Mouse (Mus musculus) embryonic facial prominence, embryonic 10.5 days (tissue): ENCODE measurements around the gene Slc5a12. TPM values are rescaled to one million over a fixed set of nuclear protein-coding genes. Genes with fewer than 3 reads are reported as not detected.

Source experiments
- DNase-seq: peaks from one replicate; pipeline ENCODE4 v3.0.0-alpha.2; 2017; ENCODE audit warnings: low spot score
- H3K27ac ChIP-seq: fragments of 300-500 bp; sonication (generic); replicated peaks from 2 replicates; pipeline ENCODE4 v1.5.1; 2016; ENCODE audit warnings: mild to moderate bottlenecking
- H3K27me3 ChIP-seq: fragments of 300-500 bp; sonication (generic); replicated peaks from 2 replicates; pipeline ENCODE4 v1.6.1; 2016; ENCODE audit warnings: low read depth, mild to moderate bottlenecking; ENCODE audit not compliant: poor library complexity, severe bottlenecking
- H3K36me3 ChIP-seq: fragments of 300-500 bp; sonication (generic); replicated peaks from 2 replicates; pipeline ENCODE4 v1.6.1; 2016; ENCODE audit warnings: mild to moderate bottlenecking, moderate library complexity
- H3K4me1 ChIP-seq: fragments of 300-500 bp; sonication (generic); 2 replicates; pipeline ENCODE4 v1.6.1; 2016
- H3K4me3 ChIP-seq: fragments of 300-500 bp; sonication (generic); 2 replicates; pipeline ENCODE4 v1.5.1; 2016; ENCODE audit warnings: mild to moderate bottlenecking, moderate library complexity
- H3K9me3 ChIP-seq: fragments of 300-500 bp; sonication (generic); 2 replicates; pipeline ENCODE4 v1.6.1; 2016; ENCODE audit warnings: mild to moderate bottlenecking
- WGBS: fragments of 180-500 bp; shearing (Covaris S2); methylation state at CpG from one replicate; pipeline ENCODE4 v1.1.7; 2016; 5-methylcytosine and 5-hydroxymethylcytosine counted together
- polyA plus RNA-seq: library from polyadenylated mRNA; unstranded; fragments of >200 nt; fragmentation: Nextera tagmentation; extraction: Ambion mirVana; gene quantifications from 2 replicates; pipeline ENCODE4 v1.2.1, GENCODE M21; 2016

Slc5a12 gene
- polyA plus RNA-seq: not detected in 2 replicates

GRCm38 (mm10) chr2:110596932-110597331 lies at the start of gene Slc5a12:
Slc5a12 (plus strand) TSS chr2:110597298.
- Histone ChIP-seq H3K27me3 (no peaks in the 10 kb centered on the region), H3K9me3 (no peaks in the 10 kb centered on the region), H3K4me3 (no peak within 1 kb of the TSS), H3K27ac (no peak within 1 kb of the TSS), H3K4me1 (no peaks in the 10 kb centered on the region), H3K36me3 (no peaks in the 10 kb centered on the region)
- 81% methylated on average over 2 of the region's 2 CpGs for WGBS
- no peak for DNase-seq

GRCm38 (mm10) chr2:110556098-110556497 lies 41.0 kb upstream of the Slc5a12 start:
- H3K4me3 ChIP-seq: no peak overlapping the region
- H3K36me3 ChIP-seq: no peaks in the 10 kb centered on the region
- H3K27ac ChIP-seq: no peak overlapping the region
- H3K9me3 ChIP-seq: no peaks in the 10 kb centered on the region
- H3K27me3 ChIP-seq: no peaks in the 10 kb centered on the region
- no peak for DNase-seq
- WGBS: 88% methylated on average over 1 of the region's 1 CpGs
- no peaks in the 10 kb centered on the region for H3K4me1 ChIP-seq

GRCm38 (mm10) chr2:110562621-110563020 lies 34.5 kb upstream of the Slc5a12 start:
- H3K36me3 ChIP-seq: no peaks in the 10 kb centered on the region
- no peaks in the 10 kb centered on the region for H3K4me1 ChIP-seq
- WGBS: 77% methylated on average over 2 of the region's 2 CpGs
- no peaks in the 10 kb centered on the region for H3K27me3 ChIP-seq
- no peak overlapping the region for H3K27ac ChIP-seq
- no peak overlapping the region for H3K4me3 ChIP-seq
- no peak for DNase-seq
- H3K9me3 ChIP-seq: no peaks in the 10 kb centered on the region

GRCm38 (mm10) chr2:110564673-110565627 lies 32.1 kb upstream of the Slc5a12 start:
- no peaks in the 10 kb centered on the region for H3K27me3 ChIP-seq
- DNase-seq: peak; percentile 67
- no peak overlapping the region for H3K4me3 ChIP-seq
- H3K36me3 ChIP-seq: no peaks in the 10 kb centered on the region
- 37% methylated on average over 5 of the region's 5 CpGs for WGBS
- H3K9me3 ChIP-seq: no peaks in the 10 kb centered on the region
- H3K4me1 ChIP-seq: no peaks in the 10 kb centered on the region
- H3K27ac ChIP-seq: no peak overlapping the region

GRCm38 (mm10) chr2:110586692-110587091 lies 10.4 kb upstream of the Slc5a12 start:
- Histone ChIP-seq H3K27me3 (no peaks in the 10 kb centered on the region), H3K27ac (no peak overlapping the region), H3K36me3 (no peaks in the 10 kb centered on the region), H3K9me3 (no peaks in the 10 kb centered on the region), H3K4me1 (no peaks in the 10 kb centered on the region), H3K4me3 (no peak overlapping the region)
- WGBS: 86% methylated on average over 6 of the region's 6 CpGs
- DNase-seq: no peak

GRCm38 (mm10) chr2:110590007-110590406 lies 7.1 kb upstream of the Slc5a12 start:
- Histone ChIP-seq H3K4me3 (no peak overlapping the region), H3K36me3 (no peaks in the 10 kb centered on the region), H3K4me1 (no peaks in the 10 kb centered on the region), H3K27ac (no peak overlapping the region), H3K9me3 (no peaks in the 10 kb centered on the region), H3K27me3 (no peaks in the 10 kb centered on the region)
- no peak for DNase-seq
- 80% methylated on average over 1 of the region's 1 CpGs for WGBS

- Histone ChIP-seq H3K4me1 (no peaks in the 10 kb centered on the region), H3K27ac (no peak overlapping the region), H3K27me3 (no peaks in the 10 kb centered on the region), H3K9me3 (no peaks in the 10 kb centered on the region), H3K4me3 (no peak overlapping the region), H3K36me3 (no peaks in the 10 kb centered on the region)
- WGBS: 72% methylated on average over 3 of the region's 3 CpGs
- no peak for DNase-seq
Measured at GRCm38 (mm10) chr2:110592276-110592675, 4.8 kb upstream of the Slc5a12 start.

GRCm38 (mm10) chr2:110644358-110644757 lies 47.3 kb downstream of the Slc5a12 start:
- 72% methylated on average over 1 of the region's 1 CpGs for WGBS
- H3K4me3 ChIP-seq: no peak overlapping the region
- no peaks in the 10 kb centered on the region for H3K27me3 ChIP-seq
- H3K36me3 ChIP-seq: no peaks in the 10 kb centered on the region
- no peaks in the 10 kb centered on the region for H3K4me1 ChIP-seq
- no peaks in the 10 kb centered on the region for H3K9me3 ChIP-seq
- no peak for DNase-seq
- H3K27ac ChIP-seq: no peak overlapping the region

GRCm38 (mm10) chr2:110644846-110645245 lies 47.7 kb downstream of the Slc5a12 start:
- DNase-seq: no peak
- Histone ChIP-seq H3K9me3 (no peaks in the 10 kb centered on the region), H3K27ac (no peak overlapping the region), H3K36me3 (no peaks in the 10 kb centered on the region), H3K27me3 (no peaks in the 10 kb centered on the region), H3K4me3 (no peak overlapping the region), H3K4me1 (no peaks in the 10 kb centered on the region)

- no peaks in the 10 kb centered on the region for H3K9me3 ChIP-seq
- WGBS: 60% methylated on average over 4 of the region's 4 CpGs
Measured at GRCm38 (mm10) chr2:110663329-110663728, 66.2 kb downstream of the Slc5a12 start.

GRCm38 (mm10) chr2:110671071-110671624 lies 74.0 kb downstream of the Slc5a12 start:
- H3K27me3 ChIP-seq: no peaks in the 10 kb centered on the region
- H3K27ac ChIP-seq: no peak overlapping the region
- no peaks in the 10 kb centered on the region for H3K9me3 ChIP-seq
- no peaks in the 10 kb centered on the region for H3K4me1 ChIP-seq
- no peak for DNase-seq
- H3K4me3 ChIP-seq: no peak overlapping the region
- H3K36me3 ChIP-seq: no peaks in the 10 kb centered on the region
- WGBS: 62% methylated on average over 2 of the region's 2 CpGs

More at GRCm38 (mm10) chr2:110663329-110663728, 66.2 kb downstream of the Slc5a12 start:
- DNase-seq: no peak
- no peak overlapping the region for H3K27ac ChIP-seq
- no peak overlapping the region for H3K4me3 ChIP-seq
- no peaks in the 10 kb centered on the region for H3K4me1 ChIP-seq
- no peaks in the 10 kb centered on the region for H3K27me3 ChIP-seq
- H3K36me3 ChIP-seq: no peaks in the 10 kb centered on the region
